Mouse (Mus musculus) spleen, adult 2 months (tissue): ENCODE measurements around the gene Ttk.

Source experiments
- CTCF ChIP-seq: fragments of 200-500 bp; IDR thresholded peaks from 2 replicates; pipeline ENCODE4 v1.5.1; 2011; ENCODE audit warnings: mild to moderate bottlenecking, inconsistent platforms; ENCODE audit not compliant: insufficient read depth, insufficient read length, insufficient replicate concordance; ENCODE audit errors: extremely low read depth
- POLR2A ChIP-seq: fragments of 200-500 bp; IDR thresholded peaks from 2 replicates; pipeline ENCODE4 v1.6.1; 2011; ENCODE audit warnings: low read depth, low read length, inconsistent platforms

GRCm38 (mm10) chr9:83910926-83911325 lies 76.4 kb downstream of the Ttk start:
- TF ChIP-seq CTCF (no peak), POLR2A (no peak)
